14 mouse cellular contexts compared by ENCODE assay signal in the genomic region with DNA sequence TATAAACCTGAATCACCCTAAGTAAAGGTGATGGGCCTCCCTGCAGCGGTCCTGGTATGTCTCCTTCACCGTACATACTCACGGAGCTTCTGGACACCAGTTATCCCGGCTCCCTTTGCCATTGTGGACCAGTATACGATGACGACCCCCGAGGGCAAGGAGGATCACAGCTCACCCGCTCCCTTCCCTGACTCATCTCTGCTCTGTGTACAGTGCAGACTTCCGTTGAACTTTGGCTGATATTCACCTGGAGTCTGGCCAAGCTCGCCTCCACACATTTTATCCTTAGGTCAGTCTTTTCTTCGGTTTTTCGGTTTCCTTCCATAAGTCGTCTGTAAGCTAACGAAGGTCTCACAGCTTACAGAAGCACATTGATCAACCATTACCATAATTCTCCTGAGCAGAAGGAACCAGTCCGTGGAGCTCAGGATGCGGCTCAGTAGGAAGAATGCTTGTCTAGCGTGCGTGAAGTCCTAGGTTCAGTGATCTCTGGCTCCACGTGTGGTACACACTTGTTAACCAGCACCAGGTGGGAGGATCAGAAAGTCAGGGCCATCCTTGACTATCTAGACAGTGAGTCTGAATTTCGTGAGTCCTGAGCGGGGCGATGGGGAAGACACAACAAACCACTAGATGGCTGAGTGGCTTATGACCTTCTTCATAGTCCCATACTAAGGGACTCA. TPM values are rescaled to one million over a fixed set of nuclear protein-coding genes. Genes with fewer than 3 reads are reported as not detected.
DNase-seq lines count a peak whose midpoint lies in the region; ATAC-seq and TF ChIP-seq lines count a peak whose summit lies in the region.
"Had no signal": no experiment of that assay in that cellular context is flagged by ENCODE, and none has a peak within 500 bp of the region (broad histone marks: within the 10 kb centered on the region; RNA-seq: fewer than 3 reads in every experiment).

No protein-coding gene starts in this region.

- no peak for TF ChIP-seq EP300 in liver, postnatal 0 days (IDR thresholded peaks at IDR 0.05; ENCODE audit: low read depth)

- peak; percentile 65 for ATAC-seq in liver, postnatal 0 days
- no peak for ATAC-seq in liver, embryonic 11.5 days (replicated peaks; ENCODE audit: low FRiP score)
- no peak for ATAC-seq in intestine, embryonic 15.5 days
- no peak for ATAC-seq in forebrain, embryonic 11.5 days (replicated peaks; ENCODE audit: low FRiP score)
- ATAC-seq: activated CD4-positive, CD25-positive, alpha-beta regulatory T cell, adult 4 months; forebrain, embryonic 15.5 days had no signal

- H3K9ac ChIP-seq in liver, postnatal 0 days (replicated peaks): no peak overlapping the region
- H3K9ac ChIP-seq in liver, embryonic 11.5 days (ENCODE audit: low read depth, low read length): no peak overlapping the region
- H3K9ac ChIP-seq in intestine, embryonic 15.5 days: no peak overlapping the region
- no peak overlapping the region for H3K9ac ChIP-seq in forebrain, embryonic 11.5 days (ENCODE audit: low read length)
- H3K9ac ChIP-seq: forebrain, embryonic 15.5 days; hindbrain, embryonic 12.5 days; stomach, embryonic 15.5 days had no signal

- TF ChIP-seq CTCF in liver, postnatal 0 days (IDR thresholded peaks at IDR 0.05; ENCODE audit: low read depth): no peak
- no peak for TF ChIP-seq CTCF in kidney, adult 2 months (conservative IDR thresholded peaks at IDR 0.05; ENCODE audit: insufficient read depth, insufficient read length, low read depth, low read length)

- 72% methylated on average over 22 of the region's 22 CpGs for whole genome bisulfite sequencing in liver, postnatal 0 days (ENCODE audit: insufficient replicate concordance)
- 82% methylated on average over 22 of the region's 22 CpGs for WGBS in liver, embryonic 11.5 days
- WGBS in kidney, adult 2 months: 45% methylated on average over 22 of the region's 22 CpGs
- WGBS in intestine, embryonic 15.5 days: 82% methylated on average over 22 of the region's 22 CpGs
- 89% methylated on average over 22 of the region's 22 CpGs for WGBS in forebrain, embryonic 11.5 days

- no peaks in the 10 kb centered on the region for H3K27me3 ChIP-seq in liver, postnatal 0 days (ENCODE audit: insufficient read depth, low read length)
- no peaks in the 10 kb centered on the region for H3K27me3 ChIP-seq in liver, embryonic 11.5 days (replicated peaks; ENCODE audit: control insufficient read depth, insufficient read depth, low read length)
- no peaks in the 10 kb centered on the region for H3K27me3 ChIP-seq in kidney, adult 2 months (replicated peaks; ENCODE audit: control insufficient read depth, insufficient read depth, low read length)
- H3K27me3 ChIP-seq in intestine, embryonic 15.5 days (replicated peaks): no peaks in the 10 kb centered on the region
- no peaks in the 10 kb centered on the region for H3K27me3 ChIP-seq in forebrain, embryonic 11.5 days (ENCODE audit: control insufficient read depth, insufficient read depth, low read length)
- H3K27me3 ChIP-seq: forebrain, embryonic 15.5 days; hindbrain, embryonic 12.5 days; stomach, embryonic 15.5 days had no signal

- H3K36me3 ChIP-seq in liver, postnatal 0 days (replicated peaks; ENCODE audit: insufficient read depth, low read length): no peaks in the 10 kb centered on the region
- H3K36me3 ChIP-seq in liver, embryonic 11.5 days (ENCODE audit: control insufficient read depth, insufficient read depth, low read length): no peaks in the 10 kb centered on the region
- no peaks in the 10 kb centered on the region for H3K36me3 ChIP-seq in kidney, adult 2 months (ENCODE audit: control insufficient read depth, insufficient read depth, low read length)
- no peaks in the 10 kb centered on the region for H3K36me3 ChIP-seq in intestine, embryonic 15.5 days
- H3K36me3 ChIP-seq in forebrain, embryonic 11.5 days (ENCODE audit: control insufficient read depth, insufficient read depth, low read length): no peaks in the 10 kb centered on the region
- H3K36me3 ChIP-seq: forebrain, embryonic 15.5 days; G1E; hindbrain, embryonic 12.5 days; stomach, embryonic 15.5 days had no signal

- DNase-seq in adrenal gland, adult 18-20 months (ENCODE audit: low spot score in 2 of 2): peak; percentile 7 to 34
- DNase-seq in adrenal gland, adult 8-10 months: no peak
- DNase-seq in liver, postnatal 0 days: peak; percentile 31
- no peak for DNase-seq in liver, embryonic 11.5 days (ENCODE audit: low spot score)
- DNase-seq in kidney, adult 2 months: peak; percentile 62
- DNase-seq in lung, postnatal 10 days: peak; percentile 46
- no peak for DNase-seq in forebrain, embryonic 11.5 days (ENCODE audit: low spot score)
- DNase-seq: gastrocnemius, postnatal 25 days had no signal

- H3K4me2 ChIP-seq in liver, postnatal 0 days (ENCODE audit: low read depth, low read length): 0 out of 2 replicates have a peak overlapping the region, but pooled peaks have one; percentile 13
- no peak overlapping the region for H3K4me2 ChIP-seq in liver, embryonic 11.5 days
- no peak overlapping the region for H3K4me2 ChIP-seq in intestine, embryonic 15.5 days (replicated peaks)
- no peak overlapping the region for H3K4me2 ChIP-seq in forebrain, embryonic 11.5 days (ENCODE audit: low read depth, low read length, severe bottlenecking)
- H3K4me2 ChIP-seq: forebrain, embryonic 15.5 days; hindbrain, embryonic 12.5 days; stomach, embryonic 15.5 days had no signal

- H3K4me1 ChIP-seq in liver, postnatal 0 days (ENCODE audit: insufficient read depth): no peaks in the 10 kb centered on the region
- H3K4me1 ChIP-seq in liver, embryonic 11.5 days (replicated peaks; ENCODE audit: control insufficient read depth, insufficient read depth, low read length): no peaks in the 10 kb centered on the region
- H3K4me1 ChIP-seq in kidney, adult 2 months (ENCODE audit: control insufficient read depth, insufficient read depth, low read length): no peaks in the 10 kb centered on the region
- no peaks in the 10 kb centered on the region for H3K4me1 ChIP-seq in intestine, embryonic 15.5 days (replicated peaks)
- H3K4me1 ChIP-seq in forebrain, embryonic 11.5 days (replicated peaks; ENCODE audit: control insufficient read depth, insufficient read depth, low read length): no peaks in the 10 kb centered on the region
- H3K4me1 ChIP-seq: forebrain, embryonic 15.5 days; hindbrain, embryonic 12.5 days; stomach, embryonic 15.5 days had no signal

- TF ChIP-seq POLR2A in kidney, adult 2 months (IDR thresholded peaks at IDR 0.05; ENCODE audit: low read depth, low read length): no peak

- H3K9me3 ChIP-seq in liver, postnatal 0 days (ENCODE audit: low read length): no peaks in the 10 kb centered on the region
- no peaks in the 10 kb centered on the region for H3K9me3 ChIP-seq in liver, embryonic 11.5 days (ENCODE audit: control insufficient read depth, low read length)
- no peaks in the 10 kb centered on the region for H3K9me3 ChIP-seq in intestine, embryonic 15.5 days
- no peaks in the 10 kb centered on the region for H3K9me3 ChIP-seq in forebrain, embryonic 11.5 days (ENCODE audit: control insufficient read depth, low read length)
- H3K9me3 ChIP-seq: forebrain, embryonic 15.5 days; G1E; hindbrain, embryonic 12.5 days; stomach, embryonic 15.5 days had no signal

- no peak overlapping the region for H3K27ac ChIP-seq in liver, postnatal 0 days (ENCODE audit: low read depth)
- no peak overlapping the region for H3K27ac ChIP-seq in liver, embryonic 11.5 days (ENCODE audit: low read depth, low read length)
- no peak overlapping the region for H3K27ac ChIP-seq in kidney, adult 2 months (ENCODE audit: insufficient read depth, low read depth, low read length)
- no peak overlapping the region for H3K27ac ChIP-seq in intestine, embryonic 15.5 days
- no peak overlapping the region for H3K27ac ChIP-seq in forebrain, embryonic 11.5 days (ENCODE audit: low read depth, low read length)
- H3K27ac ChIP-seq: forebrain, embryonic 15.5 days; hindbrain, embryonic 12.5 days; stomach, embryonic 15.5 days had no signal

- H3K4me3 ChIP-seq in liver, postnatal 0 days (ENCODE audit: low read depth, low read length): no peak overlapping the region
- no peak overlapping the region for H3K4me3 ChIP-seq in liver, embryonic 11.5 days (ENCODE audit: low read depth, low read length)
- H3K4me3 ChIP-seq in kidney, adult 2 months (ENCODE audit: insufficient read depth, low read depth, low read length): peak overlapping the region; percentile 39
- H3K4me3 ChIP-seq in intestine, embryonic 15.5 days (replicated peaks): no peak overlapping the region
- H3K4me3 ChIP-seq in forebrain, embryonic 11.5 days (ENCODE audit: low read depth, low read length): no peak overlapping the region
- H3K4me3 ChIP-seq: forebrain, embryonic 15.5 days; hindbrain, embryonic 12.5 days; stomach, embryonic 15.5 days had no signal

RNA-seq across cellular contexts. Expression of gene Klhl2, which starts 28.0 kb away (rescaled TPM):
- 10 to 100 TPM; 53.2 to 76.0 TPM for total RNA-seq in adrenal gland, adult 18-20 months (2021)
- total RNA-seq in adrenal gland, adult 8-10 months (2022): 10 to 100 TPM; 49.6 to 81.4 (median 58.7) TPM
- 6.2 and 6.7 TPM in 2 replicates for polyA plus RNA-seq in liver, postnatal 0 days (2015; fragmentation: Nextera tagmentation; extraction: Ambion mirVana)
- polyA plus RNA-seq in liver, embryonic 11.5 days (2014; fragmentation: Nextera tagmentation; extraction: Ambion mirVana): 9.7 and 10.1 TPM in 2 replicates
- 14.0 and 15.6 TPM in 2 replicates for polyA plus RNA-seq in kidney, adult 2 months (2012; rRNA removed)
- polyA plus RNA-seq in intestine, embryonic 15.5 days (2015; fragmentation: Nextera tagmentation; extraction: Ambion mirVana): 19.5 and 21.4 TPM in 2 replicates
- 22.6 and 26.0 TPM in 2 replicates for polyA plus RNA-seq in forebrain, embryonic 11.5 days (2014; fragmentation: Nextera tagmentation; extraction: Ambion mirVana)

Comparison
In these comparisons a context has a peak if more than half of its experiments do, and no peak if none do; other contexts are left out.
1. DNase-seq: peak in adrenal gland, adult 18-20 months (2 of 2), liver, postnatal 0 days (single experiment), kidney, adult 2 months (single experiment) and lung, postnatal 10 days (single experiment); none in adrenal gland, adult 8-10 months (single experiment), liver, embryonic 11.5 days (single experiment) and forebrain, embryonic 11.5 days (single experiment).